Mouse (Mus musculus) heart, embryonic 16.5 days (tissue): ENCODE results near the gene Ppp1cb. TPM values are rescaled to one million over a fixed set of nuclear protein-coding genes. Genes with fewer than 3 reads are reported as not detected.

ENCODE experiments used
- ATAC-seq: fragments of 200-750 bp; cut with Nextera tagmentation; replicated peaks from 2 replicates; pipeline ENCODE4 v1.8.0; 2017; ENCODE audit warnings: moderate number of reproducible peaks; ENCODE audit not compliant: insufficient read depth, low FRiP score; ENCODE audit errors: extremely low read depth
- H3K27ac ChIP-seq: fragments of 300-500 bp; sonication (generic); 2 replicates; pipeline ENCODE4 v1.5.1; 2014; ENCODE audit warnings: mild to moderate bottlenecking, low read length, control low read depth, moderate library complexity
- H3K27me3 ChIP-seq: fragments of 300-500 bp; sonication (generic); 2 replicates; pipeline ENCODE4 v1.6.1; 2014; ENCODE audit warnings: low read length, mixed read lengths; ENCODE audit not compliant: control insufficient read depth, insufficient read depth
- H3K36me3 ChIP-seq: fragments of 300-500 bp; sonication (generic); 2 replicates; pipeline ENCODE4 v1.6.1; 2014; ENCODE audit not compliant: control insufficient read depth, insufficient read depth
- H3K4me1 ChIP-seq: fragments of 300-500 bp; sonication (generic); 2 replicates; pipeline ENCODE4 v1.6.1; 2014; ENCODE audit warnings: low read length, mixed read lengths; ENCODE audit not compliant: control insufficient read depth, insufficient read depth
- H3K4me2 ChIP-seq: fragments of 300-500 bp; sonication (generic); 2 replicates; pipeline ENCODE4 v1.6.1; 2014; ENCODE audit warnings: low read depth, mild to moderate bottlenecking, control low read depth, low read length
- H3K4me3 ChIP-seq: fragments of 300-500 bp; sonication (generic); 2 replicates; pipeline ENCODE4 v1.5.1; 2014; ENCODE audit warnings: mild to moderate bottlenecking, control low read depth, low read length
- H3K9ac ChIP-seq: fragments of 300-500 bp; sonication (generic); 2 replicates; pipeline ENCODE4 v1.6.1; 2014; ENCODE audit warnings: low read length, control low read depth
- H3K9me3 ChIP-seq: fragments of 300-500 bp; sonication (generic); replicated peaks from 2 replicates; pipeline ENCODE4 v1.6.1; 2016; ENCODE audit warnings: low read length; ENCODE audit not compliant: control insufficient read depth
- WGBS: fragments of 180-500 bp; shearing (Covaris S2); extraction: QIAGEN DNeasy Blood & Tissue Kit; methylation state at CpG from one replicate; pipeline ENCODE4 v1.1.7; 2014; 5-methylcytosine and 5-hydroxymethylcytosine counted together
- polyA plus RNA-seq: library from polyadenylated mRNA; unstranded; fragments of >200 nt; fragmentation: Nextera tagmentation; extraction: Ambion mirVana; gene quantifications from 2 replicates; pipeline ENCODE4 v1.2.1, GENCODE M21; 2015

The Ppp1cb gene
- polyA plus RNA-seq, 1 experiment from 2014 or later = 251 TPM

GRCm38 (mm10) chr5:32508766-32509165 lies 50.1 kb downstream of the Ppp1cb start:
- Histone ChIP-seq H3K4me3 (no peak overlapping the region), H3K27ac (no peak overlapping the region), H3K27me3 (no peaks in the 10 kb centered on the region), H3K4me1 (no peaks in the 10 kb centered on the region), H3K9me3 (no peaks in the 10 kb centered on the region), H3K9ac (no peak overlapping the region), H3K36me3 (peaks cover 4% of the 10 kb centered on the region; the same call in 1 of the 2 replicates), H3K4me2 (no peak overlapping the region)
- no peak for ATAC-seq
- WGBS = 56% methylated on average over 3 of the region's 3 CpGs

- WGBS = 45% methylated on average over 1 of the region's 1 CpGs
- no peaks in the 10 kb centered on the region for H3K4me1 ChIP-seq
- no peaks in the 10 kb centered on the region for H3K36me3 ChIP-seq
- no peaks in the 10 kb centered on the region for H3K27me3 ChIP-seq
- H3K9ac ChIP-seq = no peak overlapping the region
- H3K9me3 ChIP-seq = no peaks in the 10 kb centered on the region
- no peak overlapping the region for H3K4me2 ChIP-seq
- no peak overlapping the region for H3K4me3 ChIP-seq
- no peak for ATAC-seq
- no peak overlapping the region for H3K27ac ChIP-seq
These were observed 61.7 kb downstream of the Ppp1cb start for GRCm38 (mm10) chr5:32520381-32520780.

GRCm38 (mm10) chr5:32549449-32549848 lies 90.8 kb downstream of the Ppp1cb start:
- H3K36me3 ChIP-seq = no peaks in the 10 kb centered on the region

GRCm38 (mm10) chr5:32564697-32565096 lies 106.1 kb downstream of the Ppp1cb start:
- no peaks in the 10 kb centered on the region for H3K36me3 ChIP-seq
- no peak overlapping the region for H3K4me2 ChIP-seq
- no peak overlapping the region for H3K27ac ChIP-seq
- H3K4me1 ChIP-seq = no peaks in the 10 kb centered on the region
- H3K9ac ChIP-seq = no peak overlapping the region
- WGBS = 9% methylated on average over 1 of the region's 1 CpGs
- no peak overlapping the region for H3K4me3 ChIP-seq
- H3K9me3 ChIP-seq = no peaks in the 10 kb centered on the region
- H3K27me3 ChIP-seq = no peaks in the 10 kb centered on the region
- no peak for ATAC-seq

More at GRCm38 (mm10) chr5:32549449-32549848, 90.8 kb downstream of the Ppp1cb start:
- ATAC-seq = no peak
- Histone ChIP-seq H3K27ac (no peak overlapping the region), H3K9ac (no peak overlapping the region), H3K4me2 (no peak overlapping the region), H3K27me3 (no peaks in the 10 kb centered on the region), H3K9me3 (no peaks in the 10 kb centered on the region), H3K4me1 (no peaks in the 10 kb centered on the region), H3K4me3 (no peak overlapping the region)
- WGBS = 82% methylated on average over 2 of the region's 2 CpGs

Other genes with a start within 250 kb of the Ppp1cb start
- gene Plb1, start 226.1 kb upstream of the Ppp1cb start, polyA plus RNA-seq = 2.5 and 3.8 TPM in 2 replicates
- gene Yes1, start 152.3 kb downstream of the Ppp1cb start, polyA plus RNA-seq = 22.9 and 23.9 TPM in 2 replicates